Mouse (Mus musculus) embryonic facial prominence, embryonic 14.5 days (tissue): ENCODE results near the gene Coro6. TPM values are rescaled to one million over a fixed set of nuclear protein-coding genes. Genes with fewer than 3 reads are reported as not detected.
A peak's percentile ranks its signal among the peaks of the same experiment; 100 is the strongest.

Experiments used
- ATAC-seq: fragments of 200-750 bp; cut with Nextera tagmentation; 2 replicates; pipeline ENCODE4 v1.8.0; 2017; ENCODE audit warnings: low read depth, moderate number of reproducible peaks, moderate TSS enrichment
- DNase-seq: peaks from one replicate; pipeline ENCODE4 v3.0.0-alpha.2; 2015; ENCODE audit warnings: low spot score
- H3K27ac ChIP-seq: fragments of 300-500 bp; sonication (generic); replicated peaks from 2 replicates; pipeline ENCODE4 v1.5.1; 2014; ENCODE audit warnings: low read depth, mild to moderate bottlenecking, low read length, moderate library complexity
- H3K27me3 ChIP-seq: fragments of 300-500 bp; sonication (generic); replicated peaks from 2 replicates; pipeline ENCODE4 v1.6.1; 2014; ENCODE audit warnings: low read length; ENCODE audit not compliant: control insufficient read depth, insufficient read depth
- H3K36me3 ChIP-seq: fragments of 300-500 bp; sonication (generic); 2 replicates; pipeline ENCODE4 v1.6.1; 2014; ENCODE audit warnings: low read length, mixed read lengths; ENCODE audit not compliant: control insufficient read depth, insufficient read depth
- H3K4me1 ChIP-seq: fragments of 300-500 bp; sonication (generic); 2 replicates; pipeline ENCODE4 v1.6.1; 2014; ENCODE audit warnings: antibody characterized with exemption, low read length; ENCODE audit not compliant: control insufficient read depth, insufficient read depth
- H3K4me2 ChIP-seq: fragments of 300-500 bp; sonication (generic); 2 replicates; pipeline ENCODE4 v1.6.1; 2014; ENCODE audit warnings: low read depth, mild to moderate bottlenecking, low read length, moderate library complexity, mixed read lengths
- H3K4me3 ChIP-seq: fragments of 300-500 bp; sonication (generic); 2 replicates; pipeline ENCODE4 v1.5.1; 2014; ENCODE audit warnings: low read depth, mild to moderate bottlenecking, low read length
- H3K9ac ChIP-seq: fragments of 300-500 bp; sonication (generic); 2 replicates; pipeline ENCODE4 v1.6.1; 2014; ENCODE audit warnings: low read depth, mild to moderate bottlenecking, low read length, moderate library complexity, mixed read lengths
- H3K9me3 ChIP-seq: fragments of 300-500 bp; sonication (generic); 2 replicates; pipeline ENCODE4 v1.6.1; 2016; ENCODE audit warnings: low read length; ENCODE audit not compliant: control insufficient read depth
- WGBS: fragments of 180-500 bp; shearing (Covaris S2); extraction: QIAGEN DNeasy Blood & Tissue Kit; methylation state at CpG from one replicate; pipeline ENCODE4 v1.1.7; 2014; 5-methylcytosine and 5-hydroxymethylcytosine counted together
- polyA plus RNA-seq: library from polyadenylated mRNA; unstranded; fragments of >200 nt; fragmentation: Nextera tagmentation; extraction: Ambion mirVana; gene quantifications from 2 replicates; pipeline ENCODE4 v1.2.1, GENCODE M21; 2014

Gene Coro6
- polyA plus RNA-seq, 1 experiment from 2014 or later: 7.2 TPM

GRCm38 (mm10) chr11:77493512-77494343 is 31.5 kb downstream of the Coro6 start, which contains the start of gene Git1:
Git1 (plus strand) TSS chr11:77493562.
- peak within 1 kb of the TSS; percentile 95 for H3K4me2 ChIP-seq
- peak within 1 kb of the TSS; percentile 90 for H3K9ac ChIP-seq
- no peak for ATAC-seq
- peak within 1 kb of the TSS; percentile 92 for H3K27ac ChIP-seq
- no peaks in the 10 kb centered on the region for H3K9me3 ChIP-seq
- WGBS: 1% methylated on average over 22 of the region's 74 CpGs
- peaks cover 37% of the 10 kb centered on the region for H3K4me1 ChIP-seq
- no peaks in the 10 kb centered on the region for H3K36me3 ChIP-seq
- no peaks in the 10 kb centered on the region for H3K27me3 ChIP-seq
- no peak for DNase-seq
- H3K4me3 ChIP-seq: peak within 1 kb of the TSS; percentile 86

GRCm38 (mm10) chr11:77494344-77494676 is 32.1 kb downstream of the Coro6 start:
- no peaks in the 10 kb centered on the region for H3K27me3 ChIP-seq
- peak overlapping the region; percentile 92; the same call in 1 of the 2 replicates for H3K27ac ChIP-seq
- H3K4me3 ChIP-seq: peak overlapping the region; percentile 86
- peak overlapping the region; percentile 90 for H3K9ac ChIP-seq
- H3K4me1 ChIP-seq: peaks cover 36% of the 10 kb centered on the region
- peak overlapping the region; percentile 67 for H3K4me2 ChIP-seq
- ATAC-seq (no peak), DNase-seq (no peak)
- H3K9me3 ChIP-seq: no peaks in the 10 kb centered on the region
- 23% methylated on average over 4 of the region's 4 CpGs for WGBS
- peaks cover 2% of the 10 kb centered on the region; the same call in 1 of the 2 replicates for H3K36me3 ChIP-seq

DNA sequence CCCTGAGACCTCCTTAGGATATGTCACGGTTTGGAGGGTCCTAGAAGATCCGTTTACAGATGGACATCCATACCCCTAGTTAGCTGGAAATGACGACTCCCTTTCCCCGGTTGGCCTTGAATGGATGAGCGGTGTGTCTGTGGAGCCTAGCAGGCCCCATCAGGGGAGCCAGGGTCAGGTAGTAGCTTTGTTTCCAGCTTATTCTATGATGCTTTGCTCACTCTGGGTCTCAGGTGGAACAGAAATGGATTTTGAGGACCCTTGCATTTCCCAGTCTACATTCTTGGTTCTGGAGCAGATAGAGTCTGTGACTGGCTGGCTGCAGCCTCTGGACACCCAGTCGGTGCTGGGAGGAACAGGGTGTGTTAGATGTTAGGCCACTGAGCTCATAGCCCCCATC is 32.6 kb downstream of the Coro6 start:
- H3K4me3 ChIP-seq: peak overlapping the region; percentile 86
- H3K36me3 ChIP-seq: peaks cover 7% of the 10 kb centered on the region
- H3K27ac ChIP-seq: no peak overlapping the region
- no peak for ATAC-seq
- H3K4me1 ChIP-seq: peaks cover 36% of the 10 kb centered on the region
- no peak for DNase-seq
- H3K27me3 ChIP-seq: no peaks in the 10 kb centered on the region
- H3K9ac ChIP-seq: peak overlapping the region; percentile 90
- H3K9me3 ChIP-seq: no peaks in the 10 kb centered on the region
- H3K4me2 ChIP-seq: peak overlapping the region; percentile 67
- WGBS: 67% methylated on average over 6 of the region's 6 CpGs

- Histone ChIP-seq H3K36me3 (peaks cover 14% of the 10 kb centered on the region), H3K4me1 (peaks cover 30% of the 10 kb centered on the region), H3K9ac (no peak overlapping the region), H3K4me2 (peak overlapping the region; percentile 67; the same call in 1 of the 2 replicates), H3K27me3 (no peaks in the 10 kb centered on the region), H3K27ac (no peak overlapping the region), H3K9me3 (no peaks in the 10 kb centered on the region), H3K4me3 (no peak overlapping the region)
- DNase-seq (no peak), ATAC-seq (no peak)
Measured at GRCm38 (mm10) chr11:77495507-77495906, 33.3 kb downstream of the Coro6 start.

GRCm38 (mm10) chr11:77497341-77497756 is 35.1 kb downstream of the Coro6 start:
- Histone ChIP-seq H3K4me1 (peaks cover 19% of the 10 kb centered on the region), H3K4me2 (no peak overlapping the region), H3K27ac (peak overlapping the region; percentile 72), H3K27me3 (no peaks in the 10 kb centered on the region), H3K4me3 (no peak overlapping the region), H3K36me3 (peaks cover 28% of the 10 kb centered on the region), H3K9me3 (no peaks in the 10 kb centered on the region), H3K9ac (peak overlapping the region; percentile 19; the same call in 1 of the 2 replicates)
- no peak for ATAC-seq
- DNase-seq: peak; percentile 66
- WGBS: 18% methylated on average over 6 of the region's 6 CpGs

GRCm38 (mm10) chr11:77497851-77498250 is 35.6 kb downstream of the Coro6 start:
- H3K4me3 ChIP-seq: no peak overlapping the region
- no peak for DNase-seq
- H3K4me2 ChIP-seq: no peak overlapping the region
- H3K4me1 ChIP-seq: peaks cover 14% of the 10 kb centered on the region
- whole genome bisulfite sequencing: 52% methylated on average over 4 of the region's 4 CpGs
- no peaks in the 10 kb centered on the region for H3K9me3 ChIP-seq
- no peak for ATAC-seq
- peak overlapping the region; percentile 72; the same call in 1 of the 2 replicates for H3K27ac ChIP-seq
- peaks cover 33% of the 10 kb centered on the region for H3K36me3 ChIP-seq
- no peak overlapping the region for H3K9ac ChIP-seq
- no peaks in the 10 kb centered on the region for H3K27me3 ChIP-seq

DNA sequence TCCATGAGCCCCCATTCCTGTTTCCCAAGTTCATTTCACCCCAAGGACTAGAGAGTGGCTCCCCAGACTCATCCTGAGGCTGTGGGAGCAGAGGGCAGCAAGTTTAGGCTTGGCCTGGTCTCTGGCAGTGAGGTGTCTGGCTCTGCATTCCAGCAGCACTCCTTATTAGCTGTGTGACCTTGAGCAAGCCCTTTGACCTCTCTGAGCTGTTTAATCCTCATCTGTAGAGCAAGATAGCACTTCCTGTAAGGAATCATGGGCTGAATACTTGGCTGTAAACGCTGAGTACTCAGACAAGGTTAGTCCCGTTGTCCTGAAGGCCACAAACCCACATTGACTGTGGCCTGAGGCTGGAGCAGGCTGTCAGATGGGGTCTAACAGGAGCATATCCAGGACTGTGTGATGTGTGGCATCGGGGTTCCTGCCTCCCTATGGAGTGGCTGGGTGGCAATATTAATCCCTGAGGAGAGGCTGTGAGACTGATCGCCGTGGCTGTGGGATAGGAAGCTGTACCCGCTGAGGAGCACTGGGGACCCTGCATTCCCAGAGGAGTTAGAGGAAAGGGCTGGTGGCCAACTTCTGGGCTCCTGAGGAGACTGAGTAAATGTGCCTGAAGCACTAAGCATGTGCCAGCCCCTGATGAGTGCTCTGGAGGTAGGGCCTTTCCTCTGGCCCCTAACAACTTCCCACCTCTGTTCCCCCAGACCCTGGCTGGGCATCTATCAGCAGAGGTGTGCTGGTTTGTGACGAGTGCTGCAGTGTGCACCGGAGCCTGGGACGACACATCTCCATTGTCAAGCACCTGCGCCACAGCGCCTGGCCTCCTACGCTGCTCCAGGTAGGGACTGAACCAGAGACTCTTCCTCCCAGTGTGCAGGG is 36.3 kb downstream of the Coro6 start:
- 62% methylated on average over 12 of the region's 12 CpGs for WGBS
- Histone ChIP-seq H3K9me3 (no peaks in the 10 kb centered on the region), H3K27me3 (no peaks in the 10 kb centered on the region), H3K36me3 (peaks cover 39% of the 10 kb centered on the region), H3K27ac (no peak overlapping the region), H3K4me3 (no peak overlapping the region), H3K4me2 (no peak overlapping the region), H3K9ac (no peak overlapping the region), H3K4me1 (peaks cover 14% of the 10 kb centered on the region)
- DNase-seq (no peak), ATAC-seq (no peak)

DNA sequence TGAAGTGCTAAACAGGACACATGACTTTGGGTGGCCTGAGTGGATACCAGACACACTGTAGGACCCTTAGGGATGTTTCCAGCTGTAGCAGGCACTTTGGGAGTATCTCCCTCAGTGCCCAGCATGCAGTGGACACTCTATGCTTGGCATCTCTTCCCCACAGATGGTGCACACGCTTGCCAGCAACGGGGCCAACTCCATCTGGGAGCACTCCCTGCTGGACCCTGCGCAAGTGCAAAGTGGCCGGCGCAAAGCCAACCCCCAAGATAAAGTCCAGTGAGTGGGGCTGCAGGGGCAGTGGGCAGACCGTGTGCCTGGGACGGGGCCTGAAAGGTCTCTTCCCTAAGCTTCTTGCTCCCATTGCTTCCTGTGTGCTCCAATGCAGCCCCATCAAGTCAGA is 37.1 kb downstream of the Coro6 start:
- DNase-seq (no peak), ATAC-seq (no peak)
- Histone ChIP-seq H3K27me3 (no peaks in the 10 kb centered on the region), H3K4me1 (peaks cover 10% of the 10 kb centered on the region), H3K36me3 (peaks cover 48% of the 10 kb centered on the region), H3K9ac (no peak overlapping the region), H3K9me3 (no peaks in the 10 kb centered on the region), H3K27ac (no peak overlapping the region), H3K4me3 (no peak overlapping the region), H3K4me2 (no peak overlapping the region)
- WGBS: 85% methylated on average over 7 of the region's 7 CpGs
